Mouse (Mus musculus): ENCODE results near the gene Smim24. TPM values are rescaled to one million over a fixed set of nuclear protein-coding genes. Genes with fewer than 3 reads are reported as not detected.

Gene Smim24
- polyA plus RNA-seq, 2 experiments: 4.3 to 7.8 TPM

DNA sequence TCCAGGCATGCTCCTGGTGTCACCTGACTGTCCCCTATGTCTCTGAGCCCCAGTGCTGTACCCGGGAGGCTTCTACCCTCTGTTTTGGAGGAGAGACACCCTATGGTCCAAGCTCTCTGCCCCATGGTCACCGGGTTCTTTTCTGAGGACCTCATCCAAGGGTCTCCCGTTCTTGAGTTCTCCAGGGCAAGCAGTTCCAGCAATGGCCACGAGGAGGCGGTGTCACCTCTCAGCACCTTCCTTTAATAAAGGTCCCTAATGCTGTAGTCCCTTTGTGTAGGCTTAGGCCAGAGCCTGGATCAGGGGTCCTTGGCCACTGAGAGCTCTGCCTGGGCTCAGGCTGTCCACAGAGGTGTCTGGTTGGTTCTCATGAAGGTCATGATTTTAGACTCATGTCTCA, 2.3 kb downstream of the Smim24 start:
- H3K9ac ChIP-seq (ENCODE audit: low read depth, low read length, severe bottlenecking): no peak overlapping the region
- ATAC-seq (ENCODE audit: low FRiP score, low read depth): no peak
- 14% methylated on average over 5 of the region's 5 CpGs for WGBS
- peaks cover 27% of the 10 kb centered on the region for H3K36me3 ChIP-seq (ENCODE audit: control insufficient read depth, insufficient read depth, low read length)
- H3K4me1 ChIP-seq (ENCODE audit: control insufficient read depth, insufficient read depth, low read length): peaks cover 14% of the 10 kb centered on the region
- no peaks in the 10 kb centered on the region for H3K9me3 ChIP-seq (ENCODE audit: control insufficient read depth, low read length)
- no peak for TF ChIP-seq POLR2A (IDR thresholded peaks at IDR 0.05; ENCODE audit: borderline replicate concordance, extremely low read depth, insufficient read depth, insufficient read length)
- no peak for DNase-seq (ENCODE audit: low spot score)
- no peak overlapping the region for H3K4me2 ChIP-seq (replicated peaks; ENCODE audit: low read depth, low read length, severe bottlenecking)
- H3K27me3 ChIP-seq (ENCODE audit: control insufficient read depth, insufficient read depth, low read length): no peaks in the 10 kb centered on the region
- no peak overlapping the region for H3K27ac ChIP-seq (replicated peaks; ENCODE audit: low read depth, low read length)
- H3K4me3 ChIP-seq (replicated peaks; ENCODE audit: low read length): no peak overlapping the region

DNA sequence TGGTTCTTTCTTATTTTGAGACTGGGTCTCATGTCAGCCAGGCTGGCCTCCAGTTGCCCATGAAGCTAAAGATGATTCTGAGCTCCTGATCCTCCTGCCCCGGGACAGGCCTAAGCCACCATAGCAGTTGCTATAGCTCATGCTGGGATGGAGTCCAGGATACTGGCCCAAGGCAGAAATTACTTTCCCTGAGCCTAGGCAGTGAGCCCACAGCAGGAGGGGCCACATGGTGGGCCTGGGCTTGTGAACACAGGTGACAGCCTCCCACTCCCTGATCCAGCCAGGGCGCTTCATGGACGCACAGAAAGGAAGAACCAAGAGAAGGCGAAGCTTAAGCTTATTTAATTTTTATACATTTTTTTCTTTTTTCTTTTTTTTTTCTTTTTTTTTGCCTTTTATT, 3.0 kb downstream of the Smim24 start:
- peaks cover 34% of the 10 kb centered on the region for H3K36me3 ChIP-seq (ENCODE audit: control insufficient read depth, insufficient read depth, low read length)
- H3K4me2 ChIP-seq (replicated peaks; ENCODE audit: low read depth, low read length, severe bottlenecking): no peak overlapping the region
- H3K4me3 ChIP-seq (replicated peaks; ENCODE audit: low read length): no peak overlapping the region
- no peak overlapping the region for H3K9ac ChIP-seq (ENCODE audit: low read depth, low read length, severe bottlenecking)
- no peak for TF ChIP-seq POLR2A (IDR thresholded peaks at IDR 0.05; ENCODE audit: borderline replicate concordance, extremely low read depth, insufficient read depth, insufficient read length)
- H3K9me3 ChIP-seq (ENCODE audit: control insufficient read depth, low read length): no peaks in the 10 kb centered on the region
- H3K27me3 ChIP-seq (ENCODE audit: control insufficient read depth, insufficient read depth, low read length): no peaks in the 10 kb centered on the region
- WGBS: 85% methylated on average over 4 of the region's 4 CpGs
- no peak for DNase-seq (ENCODE audit: low spot score)
- peaks cover 15% of the 10 kb centered on the region for H3K4me1 ChIP-seq (ENCODE audit: control insufficient read depth, insufficient read depth, low read length)
- H3K27ac ChIP-seq (replicated peaks; ENCODE audit: low read depth, low read length): no peak overlapping the region; the same call in 1 of the 2 replicates
- ATAC-seq (ENCODE audit: low FRiP score, low read depth): no peak

DNA sequence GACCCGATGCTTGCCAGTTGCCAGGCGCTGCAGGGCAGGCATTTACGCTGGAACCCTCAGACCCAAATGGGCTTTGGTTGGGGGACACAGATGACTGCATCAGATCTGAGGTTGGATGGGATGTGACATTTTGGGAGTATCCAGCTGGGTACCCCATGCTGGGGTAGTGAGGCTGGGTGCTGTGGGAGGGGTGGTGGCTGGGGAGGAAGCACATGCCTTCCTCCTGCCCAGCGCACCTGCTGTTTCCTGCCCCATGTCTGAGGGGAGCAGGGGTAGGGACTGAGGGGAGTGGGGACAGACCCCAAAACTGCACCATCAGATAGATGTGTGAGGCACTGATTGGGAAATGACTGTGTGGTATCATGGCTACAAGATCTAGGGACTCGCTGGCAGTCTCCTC, 3.9 kb downstream of the Smim24 start:
- Histone ChIP-seq H3K4me2 (replicated peaks; ENCODE audit: low read depth, low read length, severe bottlenecking) (no peak overlapping the region), H3K36me3 (ENCODE audit: control insufficient read depth, insufficient read depth, low read length) (peaks cover 38% of the 10 kb centered on the region), H3K4me3 (replicated peaks; ENCODE audit: low read length) (no peak overlapping the region), H3K9me3 (ENCODE audit: control insufficient read depth, low read length) (no peaks in the 10 kb centered on the region), H3K27ac (replicated peaks; ENCODE audit: low read depth, low read length) (no peak overlapping the region), H3K4me1 (ENCODE audit: control insufficient read depth, insufficient read depth, low read length) (peaks cover 24% of the 10 kb centered on the region), H3K27me3 (ENCODE audit: control insufficient read depth, insufficient read depth, low read length) (no peaks in the 10 kb centered on the region), H3K9ac (ENCODE audit: low read depth, low read length, severe bottlenecking) (no peak overlapping the region)
- no peak for TF ChIP-seq POLR2A (IDR thresholded peaks at IDR 0.05; ENCODE audit: borderline replicate concordance, extremely low read depth, insufficient read depth, insufficient read length)
- ATAC-seq (ENCODE audit: low FRiP score, low read depth) (no peak), DNase-seq (ENCODE audit: low spot score) (no peak)
- 79% methylated on average over 5 of the region's 5 CpGs for WGBS

DNA sequence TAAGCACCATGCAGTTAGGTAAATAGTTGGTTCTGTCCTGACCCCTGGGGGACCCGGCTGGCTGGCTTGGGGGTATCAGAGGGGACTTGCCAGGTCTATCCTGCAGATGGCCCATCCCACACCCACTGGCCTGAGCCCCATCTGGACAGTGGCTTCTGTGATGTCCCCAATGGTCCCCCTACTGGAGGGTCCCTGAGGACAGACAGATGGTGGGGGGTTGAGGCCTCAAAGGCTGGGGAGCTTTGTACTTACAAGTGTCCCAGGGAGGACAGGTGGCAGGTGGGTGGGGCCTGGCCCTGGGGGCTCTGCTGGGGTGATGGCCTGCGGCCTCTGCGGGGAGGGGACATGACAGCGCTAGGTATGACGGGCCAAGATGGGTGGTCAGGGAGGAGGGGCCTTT, 6.4 kb downstream of the Smim24 start:
- ATAC-seq (ENCODE audit: low FRiP score, low read depth): no peak
- DNase-seq (ENCODE audit: low spot score): no peak
- H3K27ac ChIP-seq (replicated peaks; ENCODE audit: low read depth, low read length): no peak overlapping the region
- TF ChIP-seq POLR2A (IDR thresholded peaks at IDR 0.05; ENCODE audit: borderline replicate concordance, extremely low read depth, insufficient read depth, insufficient read length): no peak
- H3K4me1 ChIP-seq (ENCODE audit: control insufficient read depth, insufficient read depth, low read length): peaks cover 30% of the 10 kb centered on the region
- H3K4me3 ChIP-seq (replicated peaks; ENCODE audit: low read length): no peak overlapping the region
- no peaks in the 10 kb centered on the region for H3K9me3 ChIP-seq (ENCODE audit: control insufficient read depth, low read length)
- H3K36me3 ChIP-seq (ENCODE audit: control insufficient read depth, insufficient read depth, low read length): peaks cover 55% of the 10 kb centered on the region
- H3K9ac ChIP-seq (ENCODE audit: low read depth, low read length, severe bottlenecking): no peak overlapping the region
- H3K27me3 ChIP-seq (ENCODE audit: control insufficient read depth, insufficient read depth, low read length): no peaks in the 10 kb centered on the region
- no peak overlapping the region for H3K4me2 ChIP-seq (replicated peaks; ENCODE audit: low read depth, low read length, severe bottlenecking)
- WGBS: 60% methylated on average over 2 of the region's 5 CpGs

DNA sequence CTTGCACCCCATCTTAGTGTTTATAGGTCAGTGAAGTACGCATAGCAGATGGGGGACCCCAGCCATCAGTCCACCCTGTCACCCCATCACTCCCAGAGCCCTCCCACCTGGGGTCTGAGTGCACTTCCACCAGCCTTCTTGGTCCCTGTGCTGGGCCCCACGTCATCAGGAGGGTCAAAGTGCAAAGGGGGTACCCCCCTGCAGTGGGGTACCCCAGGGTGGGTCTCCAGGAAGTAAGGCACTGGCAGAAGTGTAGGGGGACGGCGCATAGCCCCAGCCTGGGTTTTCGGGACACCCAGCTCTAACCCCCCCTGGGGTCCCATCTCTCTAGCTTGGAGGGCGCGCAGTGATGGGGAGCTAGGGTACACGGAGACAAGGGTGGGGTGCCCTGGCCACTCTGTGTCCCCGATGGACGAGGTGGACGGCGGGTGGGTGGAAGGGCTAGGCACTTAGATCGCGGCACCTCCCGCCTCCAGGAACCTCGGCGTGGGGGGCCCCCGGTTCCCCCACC, 7.0 kb downstream of the Smim24 start:
- Histone ChIP-seq H3K27me3 (ENCODE audit: control insufficient read depth, insufficient read depth, low read length) (no peaks in the 10 kb centered on the region), H3K4me1 (ENCODE audit: control insufficient read depth, insufficient read depth, low read length) (peaks cover 33% of the 10 kb centered on the region), H3K36me3 (ENCODE audit: control insufficient read depth, insufficient read depth, low read length) (peaks cover 60% of the 10 kb centered on the region), H3K4me2 (replicated peaks; ENCODE audit: low read depth, low read length, severe bottlenecking) (no peak overlapping the region), H3K9me3 (ENCODE audit: control insufficient read depth, low read length) (no peaks in the 10 kb centered on the region), H3K27ac (replicated peaks; ENCODE audit: low read depth, low read length) (no peak overlapping the region), H3K4me3 (replicated peaks; ENCODE audit: low read length) (no peak overlapping the region), H3K9ac (ENCODE audit: low read depth, low read length, severe bottlenecking) (no peak overlapping the region)
- DNase-seq (ENCODE audit: low spot score) (no peak), ATAC-seq (ENCODE audit: low FRiP score, low read depth) (no peak)
- WGBS: 81% methylated on average over 18 of the region's 18 CpGs
- no peak for TF ChIP-seq POLR2A (IDR thresholded peaks at IDR 0.05; ENCODE audit: borderline replicate concordance, extremely low read depth, insufficient read depth, insufficient read length)
